Mouse (Mus musculus) kidney, embryonic 14.5 days (tissue): ENCODE measurements at regions not wholly inside any gene's neighbourhood (a gene's known extent, or its start where the extent isn't known, plus 50 kb on each side); places are given as distances from the start of the nearest gene placed in this dataset.

ENCODE experiments used
- ATAC-seq: fragments of 200-750 bp; cut with Nextera tagmentation; 2 replicates; pipeline ENCODE4 v1.8.0; 2017; ENCODE audit warnings: moderate number of reproducible peaks, mild to moderate bottlenecking, moderate TSS enrichment, moderate library complexity; ENCODE audit not compliant: low FRiP score, low TSS enrichment
- H3K27ac ChIP-seq: fragments of 300-500 bp; sonication (generic); 2 replicates; pipeline ENCODE4 v1.5.1; 2014; ENCODE audit warnings: low read depth, mild to moderate bottlenecking, low read length, moderate library complexity, mixed read lengths
- H3K27me3 ChIP-seq: fragments of 300-500 bp; sonication (generic); 2 replicates; pipeline ENCODE4 v1.6.1; 2014; ENCODE audit warnings: mild to moderate bottlenecking, low read length; ENCODE audit not compliant: control insufficient read depth, insufficient read depth
- H3K36me3 ChIP-seq: fragments of 300-500 bp; sonication (generic); 2 replicates; pipeline ENCODE4 v1.6.1; 2014; ENCODE audit warnings: low read length, mixed read lengths; ENCODE audit not compliant: control insufficient read depth, insufficient read depth
- H3K4me1 ChIP-seq: fragments of 300-500 bp; sonication (generic); 2 replicates; pipeline ENCODE4 v1.6.1; 2014; ENCODE audit warnings: low read length, mixed read lengths; ENCODE audit not compliant: control insufficient read depth, insufficient read depth
- H3K4me2 ChIP-seq: fragments of 300-500 bp; sonication (generic); replicated peaks from 2 replicates; pipeline ENCODE4 v1.6.1; 2014; ENCODE audit warnings: low read depth, mild to moderate bottlenecking, low read length
- H3K4me3 ChIP-seq: fragments of 300-500 bp; sonication (generic); 2 replicates; pipeline ENCODE4 v1.5.1; 2014; ENCODE audit warnings: mild to moderate bottlenecking, low read length
- H3K9ac ChIP-seq: fragments of 300-500 bp; sonication (generic); 2 replicates; pipeline ENCODE4 v1.6.1; 2014; ENCODE audit warnings: low read depth, mild to moderate bottlenecking, low read length, moderate library complexity
- H3K9me3 ChIP-seq: fragments of 300-500 bp; sonication (generic); 2 replicates; pipeline ENCODE4 v1.6.1; 2016; ENCODE audit warnings: low read length; ENCODE audit not compliant: control insufficient read depth
- WGBS: fragments of 180-500 bp; shearing (Covaris S2); extraction: QIAGEN DNeasy Blood & Tissue Kit; methylation state at CpG from one replicate; pipeline ENCODE4 v1.1.7; 2014; 5-methylcytosine and 5-hydroxymethylcytosine counted together

DNA sequence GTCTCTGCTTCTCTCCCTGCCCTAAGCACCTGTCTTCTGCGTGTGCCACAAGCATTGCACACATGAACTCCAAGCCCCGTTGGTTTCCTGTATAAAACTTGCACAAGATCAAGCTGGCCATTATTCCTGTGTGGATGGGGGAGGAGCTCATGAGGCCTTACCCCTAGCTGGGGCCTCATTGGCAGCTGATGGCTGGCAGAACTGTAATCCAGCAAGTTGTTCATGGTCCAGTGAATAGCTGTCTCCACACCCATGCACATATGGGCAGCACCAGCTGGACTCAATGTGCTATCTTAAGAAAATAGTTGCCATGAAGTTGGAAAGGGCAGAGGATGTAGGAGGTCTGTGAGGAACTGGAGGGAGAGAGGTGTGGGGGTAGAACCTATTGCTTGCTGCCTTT, 288.3 kb upstream of the Igfbp3 start:
- no peak overlapping the region for H3K27ac ChIP-seq
- WGBS, result 43% methylated on average over 2 of the region's 2 CpGs
- no peaks in the 10 kb centered on the region for H3K4me1 ChIP-seq

DNA sequence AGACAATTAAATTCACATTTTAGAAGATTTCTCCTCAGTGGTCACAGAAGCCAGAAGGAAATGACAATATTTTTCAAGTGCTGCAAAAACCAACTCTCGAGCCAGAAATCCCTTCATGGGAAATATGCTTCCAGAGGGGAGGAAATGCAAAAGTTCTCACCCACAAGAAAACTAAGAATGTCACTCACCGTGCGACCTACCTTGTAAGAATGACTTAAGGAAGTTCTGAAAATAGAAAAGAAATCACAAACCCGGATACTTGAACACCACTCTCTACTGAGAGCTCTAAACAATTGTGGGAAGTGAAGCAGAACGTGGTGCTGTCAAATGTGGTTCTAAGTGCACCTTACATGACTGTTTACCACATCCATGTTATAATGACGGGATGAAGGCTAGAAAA, 284.1 kb upstream of the Igfbp3 start:
- 73% methylated on average over 6 of the region's 6 CpGs for WGBS
- no peak overlapping the region for H3K9ac ChIP-seq
- no peak overlapping the region for H3K4me3 ChIP-seq

More for the DNA sequence above, 288.3 kb upstream of the Igfbp3 start:
- Histone ChIP-seq H3K36me3 (no peaks in the 10 kb centered on the region), H3K27me3 (no peaks in the 10 kb centered on the region), H3K9me3 (no peaks in the 10 kb centered on the region), H3K4me2 (no peak overlapping the region), H3K4me3 (no peak overlapping the region), H3K9ac (no peak overlapping the region)
- peak; percentile 89 for ATAC-seq

DNA sequence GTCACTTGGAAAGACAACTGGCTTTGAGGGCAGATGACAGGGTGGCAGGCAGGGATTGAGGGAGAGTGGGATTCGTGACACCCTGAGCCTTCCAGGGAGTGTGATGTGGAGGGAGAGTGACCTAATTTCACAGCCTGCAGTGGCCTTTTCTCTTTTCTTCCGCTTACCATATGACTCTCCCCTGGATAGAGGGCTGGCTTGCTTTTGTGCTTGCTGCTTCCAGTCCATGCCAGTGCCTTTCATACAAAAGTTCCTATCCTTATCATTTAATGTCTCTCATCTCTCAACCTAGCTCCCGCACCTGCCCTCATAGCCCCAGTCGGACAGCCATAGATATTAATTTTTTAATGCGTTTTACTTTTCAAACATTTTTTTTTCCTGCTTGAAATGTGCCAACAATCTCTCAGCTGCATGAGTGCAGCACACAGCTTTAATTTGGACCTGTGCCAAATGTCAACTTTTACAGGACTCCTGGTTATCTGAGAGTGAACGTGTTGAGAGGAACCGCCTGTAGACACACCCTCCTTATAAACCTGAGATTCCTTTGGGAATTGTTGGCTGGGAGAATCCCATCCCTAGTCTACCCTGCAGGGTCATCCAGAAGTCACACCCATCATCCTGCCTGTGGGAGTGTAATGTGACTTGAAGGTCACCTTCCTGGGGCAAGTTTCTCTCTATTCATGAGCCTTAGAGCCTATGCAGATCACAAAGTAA, 260.3 kb upstream of the Igfbp3 start:
- H3K27ac ChIP-seq, result no peak overlapping the region
- whole genome bisulfite sequencing, result 55% methylated on average over 7 of the region's 7 CpGs
- no peak overlapping the region for H3K4me2 ChIP-seq
- no peaks in the 10 kb centered on the region for H3K4me1 ChIP-seq
- H3K27me3 ChIP-seq, result no peaks in the 10 kb centered on the region
- H3K9ac ChIP-seq, result no peak overlapping the region
- no peak overlapping the region for H3K4me3 ChIP-seq
- no peaks in the 10 kb centered on the region for H3K36me3 ChIP-seq
- no peaks in the 10 kb centered on the region for H3K9me3 ChIP-seq
- ATAC-seq, result no peak

More for the DNA sequence above, 284.1 kb upstream of the Igfbp3 start:
- no peak for ATAC-seq
- H3K36me3 ChIP-seq, result no peaks in the 10 kb centered on the region
- no peaks in the 10 kb centered on the region for H3K27me3 ChIP-seq
- H3K4me2 ChIP-seq, result no peak overlapping the region
- no peaks in the 10 kb centered on the region for H3K4me1 ChIP-seq
- H3K9me3 ChIP-seq, result no peaks in the 10 kb centered on the region
- H3K27ac ChIP-seq, result no peak overlapping the region

DNA sequence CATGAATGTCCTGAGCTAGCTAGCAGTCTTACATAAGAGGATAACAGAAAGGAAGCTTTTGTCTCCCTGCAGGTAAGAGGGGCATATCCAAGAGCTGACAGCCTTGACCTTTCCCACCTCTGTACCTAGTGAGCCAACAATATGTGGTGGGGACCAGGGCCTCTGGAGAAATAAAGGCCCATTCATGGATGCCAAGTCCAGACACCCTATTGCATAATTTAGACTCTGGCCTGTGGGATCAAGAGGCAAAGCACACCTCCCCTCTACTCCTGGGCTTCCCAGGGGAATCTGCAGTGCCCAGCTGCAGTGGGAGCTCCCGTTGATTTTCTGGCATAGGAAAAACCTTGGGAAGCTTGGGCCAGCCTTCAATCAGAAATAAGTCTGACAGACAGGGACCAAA, 251.8 kb upstream of the Igfbp3 start:
- 0 out of 2 replicates have a peak, but pooled peaks cover 4% of the 10 kb centered on the region for H3K4me1 ChIP-seq
- H3K27me3 ChIP-seq, result no peaks in the 10 kb centered on the region
- WGBS, result 87% methylated on average over 1 of the region's 1 CpGs
- H3K4me2 ChIP-seq, result no peak overlapping the region
- no peaks in the 10 kb centered on the region for H3K36me3 ChIP-seq
- H3K27ac ChIP-seq, result no peak overlapping the region
- no peak for ATAC-seq
- no peak overlapping the region for H3K9ac ChIP-seq
- no peaks in the 10 kb centered on the region for H3K9me3 ChIP-seq
- no peak overlapping the region for H3K4me3 ChIP-seq

DNA sequence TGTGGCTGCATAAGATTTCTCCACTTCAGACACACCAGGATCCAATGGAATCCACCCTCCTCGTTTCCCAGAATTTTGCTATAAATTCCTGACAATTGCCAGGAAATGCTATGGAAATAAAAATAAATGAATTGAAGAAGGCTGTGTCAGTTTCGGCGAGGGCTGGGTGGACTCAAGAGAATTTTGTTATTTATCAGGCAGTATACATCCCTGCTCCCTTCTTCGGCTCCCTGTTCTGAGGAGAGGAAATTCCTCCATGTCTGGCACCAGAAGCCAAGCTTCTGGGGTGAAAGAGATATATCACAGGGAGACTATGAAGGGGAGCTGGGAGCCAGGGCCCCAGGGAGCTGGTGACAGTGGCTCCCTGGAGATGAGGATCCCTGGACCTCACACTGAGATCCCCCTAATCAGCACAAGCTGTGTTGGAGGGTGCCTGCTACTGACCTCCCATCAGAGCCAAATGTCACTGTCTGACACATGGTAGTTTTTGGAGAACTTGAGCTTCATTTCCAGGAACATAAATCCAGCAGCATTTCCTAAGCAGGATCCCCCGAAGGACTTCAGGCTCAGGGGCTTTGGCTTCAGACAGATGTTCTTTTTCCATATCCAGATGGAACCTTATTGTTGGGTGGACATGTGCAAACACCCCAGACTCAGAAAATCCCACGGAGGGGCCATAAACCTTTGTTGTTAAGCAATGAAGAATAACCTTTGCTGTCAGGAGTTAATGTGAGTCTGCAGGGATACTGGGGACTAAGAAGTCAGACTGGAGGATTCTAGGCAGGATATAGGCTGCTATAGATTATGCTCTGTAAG, 248.4 kb upstream of the Igfbp3 start:
- Histone ChIP-seq H3K9ac (no peak overlapping the region), H3K27ac (0 out of 2 replicates have a peak overlapping the region, but pooled peaks have one; percentile 24), H3K4me3 (no peak overlapping the region), H3K4me2 (no peak overlapping the region), H3K27me3 (no peaks in the 10 kb centered on the region), H3K36me3 (no peaks in the 10 kb centered on the region), H3K4me1 (0 out of 2 replicates have a peak, but pooled peaks cover 4% of the 10 kb centered on the region), H3K9me3 (no peaks in the 10 kb centered on the region)
- peak; percentile 79 for ATAC-seq
- WGBS, result 26% methylated on average over 6 of the region's 6 CpGs

DNA sequence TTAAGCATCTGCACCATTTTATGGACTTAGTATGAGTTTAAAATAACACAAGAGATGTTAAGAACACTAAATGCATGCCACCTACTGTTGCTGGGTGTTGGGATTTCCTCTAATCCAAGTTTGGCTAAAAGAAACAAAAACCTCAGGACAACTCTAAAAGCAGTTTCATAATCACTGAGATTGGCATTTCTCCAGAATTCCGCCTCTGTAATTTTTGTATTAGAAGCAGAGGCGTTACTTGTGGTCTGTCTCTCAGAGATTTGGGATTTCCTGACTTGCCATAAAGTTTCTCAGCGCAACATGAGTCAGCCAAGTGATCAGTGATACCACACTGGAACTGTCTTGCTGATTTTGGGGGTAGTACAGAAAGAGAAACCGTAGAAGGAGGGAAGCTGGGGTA, 238.0 kb upstream of the Igfbp3 start:
- H3K4me2 ChIP-seq, result no peak overlapping the region
- no peak overlapping the region for H3K4me3 ChIP-seq
- no peaks in the 10 kb centered on the region for H3K27me3 ChIP-seq
- no peak overlapping the region for H3K9ac ChIP-seq
- H3K9me3 ChIP-seq, result no peaks in the 10 kb centered on the region
- H3K36me3 ChIP-seq, result no peaks in the 10 kb centered on the region
- 77% methylated on average over 4 of the region's 4 CpGs for WGBS
- no peaks in the 10 kb centered on the region for H3K4me1 ChIP-seq
- no peak for ATAC-seq
- H3K27ac ChIP-seq, result no peak overlapping the region

DNA sequence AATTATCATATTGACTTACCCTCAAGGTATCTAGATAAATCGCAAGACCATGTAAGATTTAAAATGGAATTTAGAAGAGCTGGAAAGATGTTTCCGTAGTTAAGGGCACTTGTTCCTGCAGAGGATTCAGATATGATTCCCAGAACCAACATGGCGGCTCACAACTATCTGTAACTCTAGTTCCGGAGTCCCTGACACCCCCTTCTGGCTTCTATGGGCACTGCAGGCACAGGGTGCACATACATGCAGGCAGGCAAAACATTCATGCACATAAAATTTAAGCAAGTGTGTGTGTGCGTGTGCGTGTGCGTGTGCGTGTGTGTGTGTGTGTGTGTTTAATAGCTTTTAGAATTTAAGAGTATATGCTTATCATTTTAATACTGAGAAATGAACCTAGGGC, 230.8 kb upstream of the Igfbp3 start:
- Histone ChIP-seq H3K9ac (no peak overlapping the region), H3K9me3 (no peaks in the 10 kb centered on the region), H3K27ac (no peak overlapping the region), H3K4me2 (no peak overlapping the region), H3K27me3 (no peaks in the 10 kb centered on the region), H3K4me3 (no peak overlapping the region), H3K36me3 (no peaks in the 10 kb centered on the region), H3K4me1 (no peaks in the 10 kb centered on the region)
- no peak for ATAC-seq
- WGBS, result 95% methylated on average over 8 of the region's 8 CpGs

DNA sequence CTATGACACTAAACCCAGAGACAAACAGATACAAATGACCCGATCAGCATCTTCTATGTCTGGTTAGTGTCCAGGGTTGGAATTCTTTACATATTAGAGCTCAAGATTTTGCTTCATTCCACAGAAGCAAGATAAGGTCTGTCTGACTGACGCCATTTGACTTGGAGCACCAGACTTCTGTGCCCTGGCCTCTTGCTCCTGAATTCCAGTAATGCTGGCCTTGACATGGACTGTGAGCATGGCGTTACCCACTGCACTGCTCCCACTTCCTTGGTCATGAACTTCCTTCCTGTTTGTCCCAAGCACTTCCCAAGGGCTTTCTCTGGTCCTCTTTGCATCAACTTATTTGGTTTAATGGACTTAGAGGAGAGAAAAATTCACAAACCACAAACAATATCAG, 225.6 kb upstream of the Igfbp3 start:
- no peaks in the 10 kb centered on the region for H3K36me3 ChIP-seq
- no peak overlapping the region for H3K27ac ChIP-seq
- H3K9me3 ChIP-seq, result no peaks in the 10 kb centered on the region
- H3K4me3 ChIP-seq, result no peak overlapping the region
- no peaks in the 10 kb centered on the region for H3K27me3 ChIP-seq
- H3K4me1 ChIP-seq, result no peaks in the 10 kb centered on the region
- no peak for ATAC-seq
- 79% methylated on average over 3 of the region's 3 CpGs for WGBS
- H3K4me2 ChIP-seq, result no peak overlapping the region
- no peak overlapping the region for H3K9ac ChIP-seq

DNA sequence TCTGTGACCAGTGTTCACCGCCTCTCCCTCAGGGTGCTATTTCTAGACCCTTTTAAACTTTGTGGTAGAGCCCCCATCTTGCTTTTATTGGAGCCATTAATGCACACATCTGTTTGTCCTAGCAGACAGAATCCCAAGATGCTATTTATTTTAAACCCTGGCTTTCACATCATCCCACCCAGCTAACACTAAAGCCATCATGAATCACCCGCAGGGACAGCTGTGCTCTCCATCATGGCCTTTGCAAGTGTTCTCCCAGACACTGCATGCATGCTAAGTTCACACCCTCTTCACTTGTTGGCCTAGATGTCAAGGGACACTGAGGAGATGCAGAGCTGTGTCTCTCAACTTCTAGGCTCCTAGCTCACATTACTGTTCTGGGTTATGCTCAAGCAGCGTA, 220.9 kb upstream of the Igfbp3 start:
- Histone ChIP-seq H3K9me3 (no peaks in the 10 kb centered on the region), H3K4me3 (no peak overlapping the region), H3K27ac (no peak overlapping the region), H3K4me1 (no peaks in the 10 kb centered on the region), H3K4me2 (no peak overlapping the region), H3K36me3 (no peaks in the 10 kb centered on the region), H3K27me3 (no peaks in the 10 kb centered on the region), H3K9ac (no peak overlapping the region)
- no peak for ATAC-seq
- WGBS, result 91% methylated on average over 3 of the region's 3 CpGs
